Comparison of ENCODE assay signal across 8 mouse cellular contexts in the genomic region with DNA sequence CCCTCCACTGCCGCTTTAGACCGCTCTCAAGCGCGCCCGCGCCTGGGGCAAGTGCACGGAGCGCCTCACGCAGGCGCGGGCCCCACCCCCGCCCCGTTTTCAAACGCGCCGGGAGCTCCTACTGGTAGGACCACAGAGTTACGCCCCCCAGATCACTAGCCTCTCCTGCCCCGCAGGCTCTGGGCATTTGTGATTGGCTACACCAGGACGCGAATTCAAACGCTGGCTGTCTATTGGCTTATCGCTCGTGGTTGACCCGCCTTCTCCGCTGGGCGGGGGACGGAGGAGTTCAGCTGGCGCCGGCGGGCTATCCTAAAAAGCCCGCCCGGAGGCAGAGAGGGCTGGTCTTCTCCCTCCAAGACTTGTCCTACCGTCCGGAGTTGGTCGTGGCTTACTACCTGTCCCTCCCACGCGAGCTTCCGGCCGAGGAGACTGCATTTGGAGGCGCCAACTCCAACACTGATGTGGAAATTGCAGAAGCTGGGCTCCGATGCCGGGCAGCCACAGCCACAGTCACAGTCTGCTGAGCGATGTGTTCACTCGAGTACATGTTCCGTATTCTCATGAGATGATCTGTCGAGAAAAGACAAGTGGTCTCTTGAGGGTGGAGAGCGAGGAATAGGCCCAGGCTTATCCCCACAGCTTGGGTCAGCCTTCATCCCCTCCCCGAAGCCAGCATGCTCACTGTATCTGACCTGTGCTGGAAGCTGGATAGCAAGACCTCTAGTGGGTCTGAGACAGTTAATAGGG. TPM values are rescaled to one million over a fixed set of nuclear protein-coding genes. Genes with fewer than 3 reads are reported as not detected.
DNase-seq lines count a peak whose midpoint lies in the region; ATAC-seq lines count a peak whose summit lies in the region.

TSS of gene Ccnf (minus strand) at position 165 of the 750 bp plus-strand sequence.

- H3K9me3 ChIP-seq in hindbrain, embryonic 11.5 days (ENCODE audit: control insufficient read depth, low read length): no peaks in the 10 kb centered on the region

- ATAC-seq in hindbrain, embryonic 11.5 days (ENCODE audit: low FRiP score): peak; percentile 100

- DNase-seq in Muller cell, postnatal 12 days (ENCODE audit: inconsistent ontology term): peak; percentile 99
- DNase-seq in cerebellum, adult 9-11 months: peak; percentile 98
- peak; percentile 95 to 98 for DNase-seq in frontal cortex, adult 2 months (ENCODE audit: extremely low spot score in 1 of 2, low spot score in 1 of 2)
- DNase-seq in hindbrain, embryonic 11.5 days (ENCODE audit: low spot score): peak; percentile 98
- DNase-seq in layer of hippocampus, postnatal 10 days (ENCODE audit: low spot score in 2 of 2): peak; percentile 97
- peak; percentile 98 for DNase-seq in lung, postnatal 10 days
- DNase-seq in ovary, postnatal 36 days (ENCODE audit: low spot score): peak; percentile 93
- DNase-seq in thymus, postnatal 25 days: peak; percentile 97

- peak within 1 kb of the TSS; percentile 78 for H3K9ac ChIP-seq in hindbrain, embryonic 11.5 days (ENCODE audit: low read depth, low read length)

- H3K27me3 ChIP-seq in hindbrain, embryonic 11.5 days (ENCODE audit: control insufficient read depth, insufficient read depth, low read length): no peaks in the 10 kb centered on the region

- 0 out of 2 replicates have a peak, but pooled peaks cover 4% of the 10 kb centered on the region for H3K4me1 ChIP-seq in hindbrain, embryonic 11.5 days (replicated peaks; ENCODE audit: control insufficient read depth, insufficient read depth, low read length)

- H3K4me2 ChIP-seq in hindbrain, embryonic 11.5 days (replicated peaks; ENCODE audit: low read depth, low read length): peak within 1 kb of the TSS; percentile 59

- H3K27ac ChIP-seq in hindbrain, embryonic 11.5 days (ENCODE audit: low read depth, low read length): peak within 1 kb of the TSS; percentile 71

- H3K36me3 ChIP-seq in hindbrain, embryonic 11.5 days (ENCODE audit: control insufficient read depth, insufficient read depth, low read length): peaks cover 6% of the 10 kb centered on the region; the same call in 1 of the 2 replicates

- peak within 1 kb of the TSS; percentile 64 for H3K4me3 ChIP-seq in hindbrain, embryonic 11.5 days (ENCODE audit: low read depth, low read length)

- 1% methylated on average over 48 of the region's 48 CpGs for WGBS in hindbrain, embryonic 11.5 days

RNA-seq across cellular contexts. Expression of gene Ccnf, which starts in this region (rescaled TPM):
- 3.3 and 4.4 TPM in 2 replicates for polyA plus RNA-seq in frontal cortex, adult 2 months (2012; rRNA removed)
- 63.6 and 71.7 TPM in 2 replicates for polyA plus RNA-seq in hindbrain, embryonic 11.5 days (2014; fragmentation: Nextera tagmentation; extraction: Ambion mirVana)
- total RNA-seq in layer of hippocampus, postnatal 10 days (2021): 1 to 10 TPM; 7.4 to 7.9 TPM

Comparison
In these comparisons a context has a peak if more than half of its experiments do, and no peak if none do; other contexts are left out.
1. Peak in every context shown above with its lines: DNase-seq, ATAC-seq, H3K4me3 ChIP-seq and H3K27ac ChIP-seq.
2. RNA of gene Ccnf (polyA plus RNA-seq): 63.6 to 71.7 TPM in hindbrain, embryonic 11.5 days; 3.3 to 4.4 TPM in frontal cortex, adult 2 months; every median in the first group is over 10 times any median in the second.